Mouse (Mus musculus) hindbrain, embryonic 15.5 days (tissue): ENCODE results near the gene Hist1h2ag. TPM values are rescaled to one million over a fixed set of nuclear protein-coding genes. Genes with fewer than 3 reads are reported as not detected.
A peak's percentile ranks its signal among the peaks of the same experiment; 100 is the strongest.
"Not testable (repeated sequence)": the region's sequence is repeated elsewhere in the genome, so short reads cannot be mapped to it uniquely, and the experiment has no call there.

Experiments
- ATAC-seq: fragments of 200-750 bp; cut with Nextera tagmentation; 2 replicates; pipeline ENCODE4 v1.8.0; 2017; ENCODE audit warnings: low read depth, moderate number of reproducible peaks, moderate TSS enrichment; ENCODE audit not compliant: low FRiP score
- H3K27ac ChIP-seq: fragments of 300-500 bp; sonication (generic); replicated peaks from 2 replicates; pipeline ENCODE4 v1.5.1; 2015; ENCODE audit warnings: mild to moderate bottlenecking, inconsistent platforms
- H3K27me3 ChIP-seq: fragments of 300-500 bp; sonication (generic); 2 replicates; pipeline ENCODE4 v1.6.1; 2015; ENCODE audit warnings: control low read depth, inconsistent platforms
- H3K36me3 ChIP-seq: fragments of 300-500 bp; sonication (generic); 2 replicates; pipeline ENCODE4 v1.6.1; 2015; ENCODE audit warnings: control low read depth, inconsistent platforms
- H3K4me1 ChIP-seq: fragments of 300-500 bp; sonication (generic); replicated peaks from 2 replicates; pipeline ENCODE4 v1.6.1; 2015; ENCODE audit warnings: control low read depth, inconsistent platforms
- H3K4me2 ChIP-seq: fragments of 300-500 bp; sonication (generic); 2 replicates; pipeline ENCODE4 v1.6.1; 2015; ENCODE audit warnings: moderate library complexity, mild to moderate bottlenecking, inconsistent platforms
- H3K4me3 ChIP-seq: fragments of 300-500 bp; sonication (generic); 2 replicates; pipeline ENCODE4 v1.5.1; 2015; ENCODE audit warnings: mild to moderate bottlenecking, inconsistent platforms
- H3K9ac ChIP-seq: fragments of 300-500 bp; sonication (generic); 2 replicates; pipeline ENCODE4 v1.6.1; 2015; ENCODE audit warnings: inconsistent platforms
- H3K9me3 ChIP-seq: fragments of 300-500 bp; sonication (generic); 2 replicates; pipeline ENCODE4 v1.6.1; 2016; ENCODE audit warnings: control low read depth, inconsistent platforms
- WGBS: fragments of 180-500 bp; shearing (Covaris S2); methylation state at CpG from one replicate; pipeline ENCODE4 v1.1.7; 2015; 5-methylcytosine and 5-hydroxymethylcytosine counted together
- polyA plus RNA-seq: library from polyadenylated mRNA; unstranded; fragments of >200 nt; fragmentation: Nextera tagmentation; extraction: Ambion mirVana; gene quantifications from 2 replicates; pipeline ENCODE4 v1.2.1, GENCODE M21; 2015

The Hist1h2ag gene
- polyA plus RNA-seq, 1 experiment from 2014 or later, result 6.5 TPM

GRCm38 (mm10) chr13:22044432-22045155, 1.9 kb upstream of the Hist1h2ag start:
- ATAC-seq, result no peak
- Histone ChIP-seq H3K9ac (no peak overlapping the region), H3K36me3 (no peaks in the 10 kb centered on the region), H3K9me3 (no peaks in the 10 kb centered on the region), H3K4me2 (peak overlapping the region; percentile 82), H3K4me1 (peaks cover 35% of the 10 kb centered on the region), H3K4me3 (peak overlapping the region; percentile 44; the same call in 1 of the 2 replicates), H3K27me3 (no peaks in the 10 kb centered on the region), H3K27ac (no peak overlapping the region)
- WGBS, result 89% methylated on average over 6 of the region's 6 CpGs

GRCm38 (mm10) chr13:22043503-22044431, 1.0 kb upstream of the Hist1h2ag start:
- ATAC-seq, result peak; percentile 9
- Histone ChIP-seq H3K9me3 (no peaks in the 10 kb centered on the region), H3K27me3 (no peaks in the 10 kb centered on the region), H3K4me1 (peaks cover 35% of the 10 kb centered on the region), H3K4me3 (peak overlapping the region; percentile 44), H3K4me2 (peak overlapping the region; percentile 82), H3K27ac (peak overlapping the region; percentile 88), H3K36me3 (no peaks in the 10 kb centered on the region), H3K9ac (peak overlapping the region; percentile 44)
- 1% methylated on average over 10 of the region's 14 CpGs for whole genome bisulfite sequencing

DNA sequence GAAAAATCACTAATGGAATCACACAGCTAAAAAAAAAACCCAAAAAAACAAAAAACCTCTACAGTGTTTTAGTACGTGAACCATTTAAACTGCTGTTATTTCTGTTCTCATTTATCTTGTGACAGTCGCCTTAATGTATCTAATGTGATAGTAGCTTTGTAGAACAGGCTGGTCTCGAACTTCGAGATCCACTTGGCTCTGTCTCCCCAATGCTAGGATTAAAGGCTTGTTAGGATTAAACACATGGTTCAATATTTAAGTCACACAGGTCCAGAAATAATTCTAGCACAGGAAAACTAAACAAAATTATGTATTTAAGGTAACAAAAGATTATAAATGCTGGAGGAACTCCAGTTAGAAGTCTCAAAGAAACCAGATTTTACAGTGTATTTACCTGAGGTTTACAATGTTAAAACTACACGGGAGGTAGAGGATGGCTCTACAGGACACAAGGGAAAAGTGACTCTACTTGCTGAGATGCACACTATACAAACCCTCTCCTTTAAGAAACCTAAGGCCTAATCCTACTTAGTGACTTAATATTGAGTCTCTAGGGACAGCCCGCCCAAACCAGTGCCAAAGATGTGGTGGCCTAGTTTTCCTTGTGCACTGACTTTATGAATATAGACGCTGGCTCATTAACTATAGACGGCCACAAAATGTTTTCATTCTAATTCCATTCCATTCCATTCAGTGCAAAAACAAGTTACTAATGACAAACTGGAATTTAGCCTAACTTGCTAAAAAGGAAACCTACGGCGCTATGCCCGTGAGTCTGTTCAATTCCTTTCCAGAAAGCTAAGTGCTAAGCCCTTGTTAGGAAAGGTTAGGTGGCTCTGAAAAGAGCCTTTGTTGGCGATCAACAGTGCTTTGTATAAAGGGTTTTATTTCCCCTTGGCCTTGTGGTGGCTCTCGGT, 835 bp downstream of the Hist1h2ag start:
- H3K4me2 ChIP-seq, result peak overlapping the region; percentile 82
- no peaks in the 10 kb centered on the region for H3K27me3 ChIP-seq
- WGBS, result 2% methylated on average over 13 of the region's 13 CpGs
- H3K4me3 ChIP-seq, result peak overlapping the region; percentile 44
- peak overlapping the region; percentile 71 for H3K27ac ChIP-seq
- H3K9me3 ChIP-seq, result no peaks in the 10 kb centered on the region
- no peaks in the 10 kb centered on the region for H3K36me3 ChIP-seq
- peaks cover 35% of the 10 kb centered on the region for H3K4me1 ChIP-seq
- no peak overlapping the region for H3K9ac ChIP-seq
- ATAC-seq, result no peak

DNA sequence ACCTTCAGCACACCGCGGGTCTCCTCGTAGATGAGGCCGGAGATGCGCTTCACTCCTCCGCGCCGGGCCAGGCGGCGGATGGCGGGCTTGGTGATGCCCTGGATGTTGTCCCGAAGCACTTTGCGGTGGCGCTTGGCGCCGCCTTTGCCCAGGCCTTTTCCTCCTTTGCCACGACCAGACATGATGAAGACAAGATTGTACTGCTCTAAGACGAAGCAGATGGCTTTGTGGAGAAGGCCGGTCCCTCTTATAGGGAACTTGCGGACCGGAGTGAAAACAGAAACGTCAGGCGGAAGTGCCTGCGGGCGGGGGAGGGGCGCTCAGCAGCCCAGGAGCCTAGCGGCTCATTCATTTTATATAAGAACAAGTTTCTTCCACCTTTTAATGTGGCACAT, 1.6 kb downstream of the Hist1h2ag start, which contains the start of gene Hist1h4i:
TSS of gene Hist1h4i (minus strand) at position 221 of the 395 bp plus-strand sequence.
- peak within 1 kb of the TSS; percentile 82 for H3K4me2 ChIP-seq
- under 1% methylated on average over 26 of the region's 27 CpGs for WGBS

DNA sequence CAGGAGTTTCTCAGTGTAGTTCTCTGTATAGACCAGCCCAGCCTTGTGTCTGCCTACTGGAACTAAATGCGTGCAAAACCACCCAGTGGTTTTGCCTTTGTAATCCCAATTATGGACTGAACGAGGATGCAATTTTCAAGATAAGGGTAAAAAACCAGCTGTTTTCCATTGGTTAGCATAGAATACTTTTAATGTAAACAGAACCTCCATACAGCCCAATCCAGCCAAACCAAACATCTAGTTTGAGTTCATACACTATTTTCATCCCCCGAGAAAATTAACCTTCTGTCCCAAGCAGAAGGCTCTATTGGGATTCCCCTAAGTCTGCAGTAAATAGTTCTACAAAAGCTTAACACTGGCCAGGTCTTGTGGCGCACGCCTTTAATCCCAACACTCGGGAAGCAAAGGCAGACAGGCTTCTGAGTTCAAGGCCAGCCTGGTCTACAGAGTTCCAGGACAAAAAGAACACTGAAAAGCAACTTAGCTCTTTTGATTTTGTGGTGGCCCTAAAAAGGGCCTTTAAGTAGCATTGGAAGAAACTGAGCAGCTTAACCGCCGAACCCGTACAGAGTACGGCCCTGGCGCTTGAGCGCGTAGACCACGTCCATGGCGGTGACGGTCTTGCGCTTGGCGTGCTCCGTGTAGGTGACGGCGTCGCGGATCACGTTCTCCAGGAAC, 2.1 kb downstream of the Hist1h2ag start:
- ATAC-seq, result peak; percentile 6; the same call in 1 of the 2 replicates
- Histone ChIP-seq H3K9ac (peak overlapping the region; percentile 37), H3K4me2 (peak overlapping the region; percentile 82), H3K9me3 (no peaks in the 10 kb centered on the region), H3K4me3 (peak overlapping the region; percentile 39), H3K4me1 (peaks cover 43% of the 10 kb centered on the region), H3K27ac (peak overlapping the region; percentile 80), H3K27me3 (no peaks in the 10 kb centered on the region), H3K36me3 (no peaks in the 10 kb centered on the region)
- WGBS, result under 1% methylated on average over 23 of the region's 24 CpGs

More for the DNA sequence above, 1.6 kb downstream of the Hist1h2ag start, which contains the start of gene Hist1h4i:
- H3K9me3 ChIP-seq, H3K27me3 ChIP-seq, H3K36me3 ChIP-seq: not testable (repeated sequence)
- Histone ChIP-seq H3K4me1 (peaks cover 42% of the 10 kb centered on the region), H3K4me3 (peak within 1 kb of the TSS; percentile 44), H3K27ac (peak within 1 kb of the TSS; percentile 80), H3K9ac (peak within 1 kb of the TSS; percentile 37)
- ATAC-seq, result peak; percentile 71

GRCm38 (mm10) chr13:22039951-22040463, 2.7 kb downstream of the Hist1h2ag start:
- Histone ChIP-seq H3K9ac (peak overlapping the region; percentile 37; the same call in 1 of the 2 replicates), H3K4me1 (peaks cover 43% of the 10 kb centered on the region), H3K27me3 (no peaks in the 10 kb centered on the region), H3K4me3 (peak overlapping the region; percentile 39), H3K27ac (peak overlapping the region; percentile 80), H3K4me2 (peak overlapping the region; percentile 82), H3K36me3 (no peaks in the 10 kb centered on the region), H3K9me3 (no peaks in the 10 kb centered on the region)
- 11% methylated on average over 2 of the region's 2 CpGs for WGBS
- ATAC-seq, result no peak

DNA sequence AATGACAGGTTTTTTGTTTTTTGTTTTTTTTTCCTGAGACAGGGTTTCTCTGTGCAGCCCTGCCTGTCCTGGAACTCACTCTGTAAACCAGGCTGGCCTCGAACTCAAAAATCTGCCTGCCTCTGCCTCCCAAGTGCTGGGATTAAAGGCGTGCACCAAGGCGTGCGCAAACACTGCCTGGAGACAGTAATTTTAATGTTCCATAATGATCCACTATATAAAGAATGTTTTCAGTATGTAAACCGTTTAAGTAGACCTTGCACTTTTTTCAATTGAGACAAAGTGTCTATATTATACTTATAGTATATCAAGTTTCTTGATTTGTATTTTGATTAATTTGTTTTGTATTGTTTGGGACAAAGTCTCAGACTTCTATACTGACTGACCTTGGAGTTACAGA, 3.4 kb downstream of the Hist1h2ag start:
- Histone ChIP-seq H3K4me1 (peaks cover 47% of the 10 kb centered on the region), H3K9ac (no peak overlapping the region), H3K36me3 (no peaks in the 10 kb centered on the region), H3K4me2 (no peak overlapping the region), H3K9me3 (no peaks in the 10 kb centered on the region), H3K27ac (no peak overlapping the region), H3K27me3 (no peaks in the 10 kb centered on the region), H3K4me3 (no peak overlapping the region)
- 73% methylated on average over 5 of the region's 5 CpGs for WGBS
- ATAC-seq, result no peak

DNA sequence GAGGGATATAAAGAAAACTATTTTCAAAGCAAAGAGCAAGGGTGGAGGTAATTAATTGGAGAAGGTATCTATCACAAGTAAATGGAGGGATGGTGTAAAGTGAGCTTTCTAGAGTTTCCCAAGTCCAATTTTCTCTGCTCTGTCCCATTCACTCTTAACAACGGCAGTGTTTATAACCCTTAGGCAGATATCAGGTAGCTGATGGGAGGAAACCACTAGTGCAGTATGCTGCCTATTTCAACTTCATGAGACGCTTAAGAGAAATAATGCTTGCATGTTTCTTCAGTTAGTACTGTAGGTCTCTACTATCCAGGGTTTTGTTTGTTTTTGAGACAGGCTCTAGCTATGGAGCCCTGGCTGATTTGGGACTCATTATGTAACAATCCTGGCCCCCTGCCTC, 5.3 kb downstream of the Hist1h2ag start:
- no peak overlapping the region for H3K27ac ChIP-seq
- no peaks in the 10 kb centered on the region for H3K36me3 ChIP-seq
- H3K4me2 ChIP-seq, result no peak overlapping the region
- 88% methylated on average over 2 of the region's 2 CpGs for WGBS
- no peak overlapping the region for H3K9ac ChIP-seq
- H3K27me3 ChIP-seq, result no peaks in the 10 kb centered on the region
- H3K4me3 ChIP-seq, result no peak overlapping the region
- H3K4me1 ChIP-seq, result peaks cover 38% of the 10 kb centered on the region
- no peak for ATAC-seq
- H3K9me3 ChIP-seq, result no peaks in the 10 kb centered on the region

GRCm38 (mm10) chr13:22036986-22037385, 5.8 kb downstream of the Hist1h2ag start:
- Histone ChIP-seq H3K4me1 (peaks cover 34% of the 10 kb centered on the region), H3K36me3 (no peaks in the 10 kb centered on the region), H3K4me3 (no peak overlapping the region), H3K9ac (no peak overlapping the region), H3K27me3 (no peaks in the 10 kb centered on the region), H3K9me3 (no peaks in the 10 kb centered on the region), H3K27ac (no peak overlapping the region), H3K4me2 (peak overlapping the region; percentile 74)
- ATAC-seq, result no peak
- 61% methylated on average over 3 of the region's 3 CpGs for WGBS

DNA sequence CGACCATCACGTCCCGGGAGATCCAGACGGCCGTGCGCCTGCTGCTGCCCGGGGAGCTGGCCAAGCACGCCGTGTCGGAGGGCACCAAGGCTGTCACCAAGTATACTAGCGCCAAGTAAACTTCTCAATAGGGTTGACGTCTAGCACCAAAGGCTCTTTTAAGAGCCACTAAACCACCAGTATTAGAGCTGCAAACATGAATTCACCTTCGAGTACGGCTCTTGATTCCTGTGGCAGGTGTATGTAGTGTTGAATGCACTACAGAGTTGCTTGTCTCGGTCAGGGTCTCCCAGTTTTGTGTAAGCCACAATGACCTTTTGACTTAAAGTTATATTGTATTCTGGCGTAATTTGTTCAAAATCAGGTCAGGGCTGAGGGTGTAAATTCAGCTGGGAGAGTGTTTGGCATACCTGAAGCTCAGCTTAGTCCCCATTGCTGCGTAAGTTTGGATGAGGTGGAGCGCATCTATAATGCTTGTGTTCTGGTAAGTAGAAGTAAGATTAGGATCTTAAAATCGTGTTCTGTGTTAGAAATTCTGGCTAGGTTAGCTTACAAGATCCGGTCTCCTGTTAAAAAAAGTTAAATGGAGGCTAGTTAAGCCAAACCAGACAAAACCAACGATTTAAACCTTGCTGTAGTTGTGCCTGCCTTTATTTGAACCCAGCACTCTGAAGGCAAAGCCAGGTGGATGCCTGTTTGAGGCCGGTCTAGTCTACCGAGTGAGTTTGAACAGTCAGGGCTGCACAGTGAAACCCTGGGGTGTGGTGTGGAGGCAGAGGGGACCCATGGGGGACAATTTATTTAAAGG, 6.4 kb downstream of the Hist1h2ag start:
- peak overlapping the region; percentile 30 for H3K9ac ChIP-seq
- H3K4me1 ChIP-seq, result peaks cover 27% of the 10 kb centered on the region
- H3K4me2 ChIP-seq, result peak overlapping the region; percentile 74
- H3K27me3 ChIP-seq, result no peaks in the 10 kb centered on the region
- H3K27ac ChIP-seq, result peak overlapping the region; percentile 54; the same call in 1 of the 2 replicates
- ATAC-seq, result no peak
- 2% methylated on average over 20 of the region's 23 CpGs for WGBS
- no peaks in the 10 kb centered on the region for H3K36me3 ChIP-seq
- H3K4me3 ChIP-seq, result peak overlapping the region; percentile 43
- no peaks in the 10 kb centered on the region for H3K9me3 ChIP-seq
